Mouse (Mus musculus) right cerebral cortex, postnatal 36 days (tissue): ENCODE measurements around the gene Shf.

ENCODE experiments used
- DNase-seq, 2 experiments: peaks; one replicate each; pipeline ENCODE4 v3.0.0; 2022; ENCODE audit warnings: low spot score in 2 of 2, mixed read lengths in 1 of 2

The Shf gene

GRCm38 (mm10) chr2:122368081-122368971, 636 bp downstream of the Shf start:
- DNase-seq: no peak

GRCm38 (mm10) chr2:122367701-122368080, 1.3 kb downstream of the Shf start:
- no peak for DNase-seq

- no peak for DNase-seq
Observed at GRCm38 (mm10) chr2:122367181-122367580, 1.8 kb downstream of the Shf start.

- no peak for DNase-seq
Observed at GRCm38 (mm10) chr2:122366706-122367105, 2.3 kb downstream of the Shf start.

GRCm38 (mm10) chr2:122366039-122366438, 2.9 kb downstream of the Shf start:
- DNase-seq: no peak

- DNase-seq: no peak
Observed at GRCm38 (mm10) chr2:122365244-122365866, 3.6 kb downstream of the Shf start.

GRCm38 (mm10) chr2:122364352-122364944, 4.5 kb downstream of the Shf start:
- DNase-seq: no peak

- DNase-seq: no peak
Observed at GRCm38 (mm10) chr2:122362622-122363523, 6.1 kb downstream of the Shf start.

- no peak for DNase-seq
Observed at GRCm38 (mm10) chr2:122361868-122362621, 6.9 kb downstream of the Shf start.

GRCm38 (mm10) chr2:122361181-122361580, 7.8 kb downstream of the Shf start:
- DNase-seq: no peak

GRCm38 (mm10) chr2:122360310-122360709, 8.7 kb downstream of the Shf start:
- DNase-seq: no peak

GRCm38 (mm10) chr2:122356187-122356586, 12.8 kb downstream of the Shf start:
- DNase-seq: no peak

GRCm38 (mm10) chr2:122355389-122355788, 13.6 kb downstream of the Shf start:
- no peak for DNase-seq

- DNase-seq: no peak
Observed at GRCm38 (mm10) chr2:122354191-122354929, 14.6 kb downstream of the Shf start.

GRCm38 (mm10) chr2:122353765-122354164, 15.2 kb downstream of the Shf start:
- DNase-seq: no peak

- no peak for DNase-seq
Observed at GRCm38 (mm10) chr2:122352992-122353391, 16.0 kb downstream of the Shf start.

GRCm38 (mm10) chr2:122351931-122352329, 17.0 kb downstream of the Shf start:
- DNase-seq: peak in 1 of 2 experiments; percentile 44

GRCm38 (mm10) chr2:122351156-122351930, 17.6 kb downstream of the Shf start:
- peak; percentile 72 to 80 for DNase-seq

GRCm38 (mm10) chr2:122349136-122349785, 19.7 kb downstream of the Shf start:
- DNase-seq: no peak
